Mouse (Mus musculus): ENCODE data around the gene Sgk2.

Gene Sgk2

DNA sequence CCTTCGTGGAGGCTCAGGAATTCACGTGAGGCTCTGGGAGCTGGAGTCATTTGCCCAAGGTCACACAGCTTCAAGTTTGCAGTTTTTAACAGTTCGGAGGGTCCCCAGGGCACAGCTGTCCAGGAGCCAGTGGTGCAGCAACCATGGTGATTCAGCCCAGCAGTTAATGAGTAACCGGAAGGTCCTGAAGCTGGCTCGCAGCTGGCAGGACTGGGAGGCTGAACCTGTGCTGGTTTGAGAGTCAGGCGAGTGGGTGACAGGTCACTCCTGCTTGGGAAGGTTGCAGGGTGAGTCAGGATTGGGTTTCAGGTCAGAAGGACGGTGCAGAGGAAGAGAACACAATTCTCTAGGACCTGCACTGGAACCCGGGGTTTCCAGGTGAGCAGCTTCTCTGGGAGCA lies at the start of gene Sgk2:
Gene Sgk2, plus strand, starts transcription at position 113 of the 400 bp plus-strand sequence.
- DNase-seq (ENCODE audit: low spot score) = no peak

DNA sequence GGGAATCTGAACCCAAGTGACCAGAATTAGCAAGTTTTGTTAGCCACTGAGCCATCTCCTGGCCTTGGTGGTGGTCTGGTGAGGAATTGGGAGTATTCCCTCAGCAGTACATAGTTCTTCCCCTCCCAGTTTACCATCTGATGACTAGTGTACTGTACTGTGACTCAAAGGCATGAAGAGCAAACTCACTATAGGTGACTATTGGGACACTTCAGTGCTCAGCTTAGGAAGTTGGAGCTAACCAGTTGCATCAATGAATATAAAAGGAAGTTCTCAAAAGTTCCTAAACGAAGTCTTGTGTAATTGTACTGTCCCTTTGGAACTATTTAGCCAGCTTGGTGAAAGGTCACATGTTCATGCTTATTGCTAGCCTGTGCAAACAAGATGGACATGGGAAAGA lies 47.6 kb upstream of the Sgk2 start:
- no peak for DNase-seq (ENCODE audit: low spot score)

DNA sequence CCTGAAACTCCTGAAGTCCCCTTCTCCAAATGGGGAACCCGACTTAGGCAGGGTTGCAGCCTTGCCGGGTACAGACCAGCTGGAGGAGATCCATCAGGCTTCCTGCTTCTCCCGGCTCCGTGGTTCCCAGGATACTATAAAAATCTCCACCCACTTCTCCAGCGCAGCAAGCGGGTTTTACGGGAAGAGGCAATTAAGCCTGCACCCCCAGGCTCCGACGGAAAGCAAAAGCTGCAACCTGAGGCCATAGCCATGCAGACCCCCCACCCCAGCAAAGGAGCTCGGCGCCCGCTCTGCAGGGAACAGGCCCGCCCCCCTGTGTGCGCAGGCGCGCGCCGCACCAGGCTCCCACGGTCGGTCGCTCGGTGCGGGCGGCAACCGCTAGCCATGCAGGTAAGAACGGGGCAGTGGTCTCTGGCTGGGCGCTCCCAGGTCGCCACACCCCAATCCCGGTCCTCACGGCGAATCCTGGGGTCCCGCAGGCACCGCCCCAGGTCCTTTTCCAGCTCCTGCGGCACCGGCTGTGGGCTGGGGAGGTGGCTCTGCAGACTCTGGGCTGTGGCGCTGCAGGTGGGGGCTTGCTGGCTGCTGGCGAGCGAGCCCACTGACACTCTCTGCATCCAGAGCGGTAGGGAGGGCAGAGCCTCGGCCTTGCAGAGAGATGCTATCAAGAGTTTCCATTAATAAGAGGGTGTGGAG lies 43.8 kb upstream of the Sgk2 start, which contains the start of gene L3mbtl1:
Gene L3mbtl1, plus strand, starts transcription at position 325 of the 699 bp plus-strand sequence.
- DNase-seq (ENCODE audit: low spot score) = no peak

DNA sequence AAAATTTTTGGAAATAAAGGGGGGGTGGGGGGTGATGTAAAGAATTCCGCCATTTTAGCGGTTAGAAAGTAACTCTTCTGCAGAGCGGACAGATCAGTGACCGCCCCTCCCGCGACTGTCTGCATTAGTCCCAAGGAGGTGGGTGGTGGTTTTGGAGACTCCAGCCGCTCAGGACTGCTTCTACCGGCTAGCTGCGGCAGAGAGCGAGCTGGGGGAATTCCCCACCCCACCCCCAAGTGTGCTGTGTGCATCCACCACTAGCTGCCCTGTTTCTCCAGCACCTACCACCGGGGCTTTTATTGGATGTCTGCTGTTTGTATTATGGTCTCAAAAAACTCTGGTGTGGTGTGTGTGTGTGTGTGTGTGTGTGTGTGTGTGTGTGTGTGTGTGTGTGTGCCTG lies 43.2 kb upstream of the Sgk2 start:
- no peak for DNase-seq (ENCODE audit: low spot score)

DNA sequence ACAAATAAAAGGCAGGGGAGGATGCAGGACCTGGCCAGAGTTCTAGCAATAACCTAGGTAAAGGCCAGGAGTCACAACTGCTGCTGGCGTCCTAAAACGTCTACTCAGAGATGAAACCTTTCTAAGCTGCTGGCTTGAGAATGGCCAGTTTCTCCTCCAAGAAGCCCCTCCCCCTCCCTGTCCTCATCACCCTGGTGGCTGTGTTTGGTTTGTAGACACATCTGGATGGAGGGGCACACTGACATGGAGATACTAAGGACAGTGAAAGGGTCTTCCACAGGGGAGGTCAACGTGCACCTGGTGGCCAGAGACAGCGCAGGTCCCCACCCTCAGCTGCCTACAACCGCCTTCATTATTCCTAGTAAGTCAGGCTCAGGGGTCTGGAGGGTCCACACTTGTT lies 40.2 kb upstream of the Sgk2 start:
- no peak for DNase-seq (ENCODE audit: low spot score)

DNA sequence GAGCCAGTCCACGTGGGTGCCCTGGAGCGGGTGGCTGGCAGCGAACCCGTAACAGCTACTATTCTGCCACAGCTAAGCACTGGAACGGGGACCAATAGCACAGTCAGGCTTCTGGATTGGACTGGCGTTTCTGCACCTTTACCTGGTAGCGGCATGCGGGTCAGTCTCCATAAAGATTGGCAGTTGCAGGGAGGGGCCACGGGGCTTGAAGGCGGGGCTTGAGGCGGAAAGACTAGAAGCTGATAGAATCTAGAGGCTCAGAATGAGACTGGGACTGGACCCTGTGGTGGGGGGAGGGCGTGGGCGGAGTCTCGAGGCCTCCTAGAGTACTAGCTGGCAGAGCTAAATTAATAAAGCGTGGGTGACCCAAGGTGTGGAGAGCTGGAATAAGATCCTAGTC lies 39.4 kb upstream of the Sgk2 start:
- no peak for DNase-seq (ENCODE audit: low spot score)

DNA sequence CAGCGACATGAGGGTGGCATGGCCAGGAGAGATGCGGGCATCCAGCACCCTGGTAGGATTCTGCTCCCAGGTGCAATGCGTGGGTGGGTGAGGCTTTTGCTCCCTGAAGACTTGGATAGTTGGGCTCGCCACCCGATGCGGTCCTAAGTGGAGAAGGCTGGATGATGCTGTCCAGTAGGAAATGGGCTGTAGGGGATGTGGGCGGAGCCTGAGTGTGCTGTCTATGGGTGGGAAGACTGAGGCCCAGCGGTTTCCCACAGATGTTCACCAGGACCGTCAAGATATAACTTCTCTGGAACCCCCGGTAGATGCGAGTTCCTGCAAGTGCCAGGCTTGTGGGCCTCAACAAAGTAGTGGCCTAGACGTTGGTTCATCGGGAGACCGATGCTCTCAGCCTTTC lies 38.9 kb upstream of the Sgk2 start:
- DNase-seq (ENCODE audit: low spot score) = no peak

DNA sequence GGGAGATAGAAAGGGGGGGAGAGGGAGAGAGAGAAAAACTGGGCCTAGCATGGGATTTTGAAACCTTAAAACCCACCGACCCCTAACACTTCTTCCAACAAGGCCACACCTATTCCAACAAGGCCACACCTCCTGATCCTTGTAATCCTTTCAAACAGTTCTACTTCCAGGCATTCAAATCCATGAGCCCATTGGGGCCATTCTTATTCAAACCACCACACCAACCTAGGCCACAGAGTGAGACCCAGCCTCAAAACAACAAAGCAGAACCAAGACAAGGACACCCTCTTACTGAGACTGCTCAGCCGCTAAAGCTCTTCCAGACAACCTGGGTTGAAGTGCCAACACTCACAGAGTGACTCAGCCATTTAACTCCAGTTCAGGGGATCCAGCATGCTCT lies 36.4 kb upstream of the Sgk2 start:
- no peak for DNase-seq (ENCODE audit: low spot score)

DNA sequence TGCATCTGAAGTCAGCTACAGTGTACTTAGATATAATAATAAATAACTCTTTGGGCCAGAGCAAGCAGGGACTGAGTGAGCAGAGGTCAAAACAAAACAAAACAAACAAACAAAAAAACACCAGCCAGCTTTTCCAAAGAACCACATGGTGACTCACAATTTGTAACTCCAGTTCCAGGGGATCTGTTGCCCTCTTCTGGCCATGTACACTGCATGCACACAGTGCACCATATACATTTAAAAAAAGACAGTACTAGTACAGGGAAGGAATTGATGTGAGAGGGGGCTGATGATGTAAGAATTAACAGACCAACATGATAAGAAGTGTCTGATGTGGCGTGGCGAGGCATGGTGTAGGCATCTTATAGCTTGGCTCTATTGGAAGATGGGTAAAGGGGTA lies 30.3 kb upstream of the Sgk2 start:
- DNase-seq (ENCODE audit: low spot score) = no peak

DNA sequence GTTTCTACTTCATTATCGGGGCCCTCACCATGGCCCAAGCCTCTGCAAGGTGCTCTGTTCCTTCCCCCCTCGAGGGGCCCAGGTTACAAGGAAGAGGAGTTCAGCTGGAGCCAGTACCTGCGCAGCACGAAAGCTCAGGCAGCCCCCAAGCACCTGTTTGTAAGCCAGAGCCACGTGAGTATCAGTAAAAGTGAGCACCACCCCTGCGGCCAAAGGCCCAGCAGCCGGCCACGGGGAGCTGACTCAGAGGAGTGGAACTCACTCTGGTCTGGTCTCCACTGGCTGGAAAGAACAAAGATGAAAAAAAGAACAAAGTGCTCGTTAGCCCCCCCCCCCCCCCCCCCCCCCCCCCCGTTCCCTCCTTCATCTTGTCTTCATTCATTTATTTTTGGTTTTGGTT lies 25.8 kb upstream of the Sgk2 start:
- no peak for DNase-seq (ENCODE audit: low spot score)

DNA sequence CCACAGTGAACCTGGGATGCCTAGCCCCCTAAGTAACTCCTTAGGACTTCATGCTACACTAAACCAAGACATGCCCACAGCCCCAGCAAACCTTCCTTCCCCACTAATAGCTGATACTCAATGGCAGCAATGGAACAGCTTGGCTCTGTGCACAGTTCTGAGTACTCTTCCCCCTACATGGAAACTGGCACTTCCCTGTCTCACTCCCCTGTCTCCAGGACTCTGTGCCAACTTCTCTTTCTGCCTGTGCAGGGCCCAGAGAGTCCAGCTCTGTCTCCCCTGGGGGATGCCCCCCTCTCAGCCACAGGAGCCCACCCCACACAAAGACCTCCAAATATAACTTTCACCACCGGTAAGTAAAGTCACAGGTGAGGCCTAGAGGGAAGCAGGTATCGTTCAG lies 20.4 kb upstream of the Sgk2 start:
- DNase-seq (ENCODE audit: low spot score) = no peak

DNA sequence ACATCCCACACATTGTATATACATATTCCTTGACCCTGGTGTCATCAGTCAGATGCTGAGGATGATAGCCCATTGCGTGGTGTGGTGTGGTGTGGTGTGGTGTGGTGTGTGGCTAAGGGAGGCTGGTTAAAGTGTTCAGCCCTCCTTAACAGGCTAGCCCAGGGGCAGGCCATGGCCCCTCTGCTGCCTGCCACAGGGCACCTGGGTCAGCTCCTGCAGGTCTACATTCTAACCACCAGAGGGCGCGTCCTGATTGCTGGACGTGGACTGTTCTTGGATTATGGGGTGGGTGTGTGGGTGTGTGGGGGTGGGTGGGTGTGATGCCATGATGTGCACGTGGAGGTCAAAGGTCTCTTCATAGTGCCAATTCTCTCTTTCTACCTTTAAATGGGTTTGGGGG lies 18.8 kb upstream of the Sgk2 start:
- no peak for DNase-seq (ENCODE audit: low spot score)

DNA sequence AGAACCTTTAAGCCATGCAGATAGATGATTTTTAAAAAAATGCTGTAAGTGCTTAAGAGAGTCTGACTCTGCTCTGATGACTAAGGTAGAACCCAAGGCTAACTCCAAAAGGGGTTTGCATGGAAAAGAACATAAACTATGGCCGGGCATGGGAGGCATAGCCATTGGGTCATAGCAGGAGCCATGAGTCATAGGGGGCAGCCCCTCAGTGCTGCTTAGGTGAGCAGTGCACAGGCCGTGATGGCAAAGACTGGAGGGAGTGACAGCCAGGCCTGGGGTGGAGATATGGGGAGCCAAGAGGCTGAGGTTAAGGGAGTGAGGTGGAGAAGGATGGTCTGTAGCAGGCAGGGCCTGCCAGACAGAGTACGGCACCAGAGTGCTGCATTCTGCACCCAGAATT lies 18.0 kb upstream of the Sgk2 start:
- no peak for DNase-seq (ENCODE audit: low spot score)

DNA sequence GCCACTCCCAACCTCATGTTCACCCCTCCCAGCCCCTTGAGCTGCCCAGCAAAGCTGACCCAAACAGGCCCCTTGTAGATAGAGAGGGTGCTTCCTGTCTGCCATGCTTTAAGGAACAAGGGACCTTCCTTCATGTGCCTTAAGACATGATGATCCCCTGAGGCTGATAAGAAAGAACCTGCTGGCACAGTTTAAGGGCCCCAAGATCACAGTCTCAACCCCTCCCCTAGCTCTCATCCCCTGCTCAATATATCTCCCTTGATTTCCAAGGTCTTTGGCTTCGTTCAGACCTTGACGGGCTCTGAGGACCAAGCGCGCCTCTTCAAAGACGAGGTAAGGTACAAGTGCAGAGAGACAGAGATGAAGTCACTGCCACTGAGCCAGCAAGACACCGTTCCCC lies 16.2 kb upstream of the Sgk2 start:
- DNase-seq (ENCODE audit: low spot score) = no peak

DNA sequence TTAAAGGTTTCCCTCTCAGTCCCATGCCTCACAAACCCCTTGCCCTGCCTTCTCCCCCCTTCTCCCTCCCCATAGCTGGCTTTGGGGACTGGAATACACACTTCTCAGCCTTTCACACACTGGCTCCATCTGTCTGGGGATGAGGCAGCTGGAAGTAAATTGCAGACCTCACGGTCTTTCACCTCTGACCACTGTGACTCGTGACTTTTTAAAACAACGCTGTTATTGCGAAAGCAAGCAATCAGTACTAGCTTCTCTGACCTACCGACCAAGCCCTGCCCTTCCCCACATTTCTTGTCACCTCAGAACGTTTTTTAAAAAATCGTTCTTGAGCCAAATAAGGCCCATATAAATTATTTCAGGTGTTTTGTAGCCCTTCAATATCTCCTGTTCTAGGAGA lies 14.4 kb upstream of the Sgk2 start:
- no peak for DNase-seq (ENCODE audit: low spot score)

DNA sequence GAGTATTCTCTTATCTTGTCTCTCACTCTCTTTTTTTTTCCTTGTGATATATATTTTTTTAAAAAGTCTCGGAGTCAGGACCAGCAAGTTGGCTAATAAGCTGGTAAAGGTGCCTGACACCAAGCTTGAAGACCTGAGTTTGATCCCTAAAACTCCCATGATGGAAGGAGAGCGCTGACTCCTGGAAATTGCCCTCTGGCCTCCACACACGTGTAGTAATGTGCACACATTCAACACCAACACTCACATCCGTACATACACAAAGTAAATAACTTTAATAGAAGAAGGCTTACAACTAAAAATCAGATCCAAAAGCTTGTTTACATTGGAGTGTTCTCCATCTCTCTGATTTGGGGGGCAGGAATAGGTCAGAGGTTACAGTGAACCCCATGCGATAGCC lies 13.9 kb upstream of the Sgk2 start:
- DNase-seq (ENCODE audit: low spot score) = no peak

DNA sequence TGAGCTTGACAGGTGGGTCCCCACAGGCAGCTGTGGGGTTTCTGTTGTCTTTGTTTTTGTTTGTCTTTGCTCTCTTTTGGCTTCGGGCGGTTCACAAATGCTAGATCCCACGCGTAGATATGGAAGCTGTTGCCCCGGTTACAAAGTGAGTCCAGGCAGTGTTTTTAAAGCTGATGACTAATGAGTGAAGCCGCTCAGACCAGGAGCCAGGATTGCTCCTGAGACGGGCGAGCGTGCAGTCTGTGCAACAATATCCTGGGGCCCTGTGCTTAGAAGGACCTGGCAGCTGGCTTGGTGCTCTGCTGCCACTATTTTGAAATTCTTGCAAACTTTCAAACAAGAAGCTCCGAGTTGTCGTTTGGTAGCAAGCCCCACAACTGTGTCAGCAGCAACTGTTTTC lies 13.5 kb upstream of the Sgk2 start:
- DNase-seq (ENCODE audit: low spot score) = no peak

DNA sequence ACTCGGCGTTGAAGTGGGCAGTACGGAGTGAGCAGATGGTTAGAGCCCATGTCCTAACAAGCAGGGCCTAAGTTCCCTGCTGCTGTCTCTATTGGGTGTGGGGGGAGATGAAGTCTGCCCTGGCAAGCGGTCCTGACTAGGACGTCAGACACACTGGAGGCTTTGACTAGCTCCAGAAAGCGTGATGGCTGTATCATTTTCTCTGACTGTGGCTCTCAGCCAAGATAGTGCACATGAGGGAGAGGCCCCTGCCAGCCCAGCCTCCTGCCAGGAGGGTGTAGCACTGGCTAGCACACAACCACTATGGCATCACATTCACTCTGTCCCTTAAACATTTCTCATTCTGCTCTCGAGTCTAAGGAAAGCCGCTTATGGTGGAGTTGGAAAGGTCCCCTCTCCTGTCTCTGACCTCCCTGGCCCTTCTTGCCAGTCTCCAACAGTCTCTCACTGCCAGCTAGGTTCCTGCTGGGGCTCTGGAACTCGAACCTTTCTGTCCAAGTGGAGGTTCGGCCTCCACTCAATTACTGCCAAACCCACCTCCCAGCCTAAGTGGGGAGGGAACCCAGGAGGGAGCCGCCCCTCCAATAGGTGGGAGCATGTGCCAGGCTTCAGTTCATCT lies 11.9 kb upstream of the Sgk2 start:
- no peak for DNase-seq (ENCODE audit: low spot score)

DNA sequence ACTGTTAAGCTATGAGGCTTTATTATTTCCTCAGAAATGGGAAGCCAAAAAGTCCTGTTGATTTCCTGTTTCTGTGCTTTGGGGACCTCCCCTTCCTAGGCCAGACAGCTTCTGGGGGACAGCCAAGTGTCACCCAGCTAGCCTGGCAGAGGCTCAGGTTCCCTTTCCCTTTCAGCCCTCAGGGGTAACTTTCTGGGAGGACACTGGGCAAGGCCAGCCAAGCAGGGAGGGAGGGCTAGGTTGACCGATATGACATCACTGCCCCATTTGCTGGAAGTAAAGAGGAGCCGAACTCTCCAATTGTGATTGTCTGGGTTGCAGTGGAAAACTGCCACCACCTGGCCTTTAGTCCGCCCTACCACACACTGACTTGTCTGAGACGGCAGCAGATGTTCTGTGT lies 11.1 kb upstream of the Sgk2 start:
- DNase-seq (ENCODE audit: low spot score) = no peak

DNA sequence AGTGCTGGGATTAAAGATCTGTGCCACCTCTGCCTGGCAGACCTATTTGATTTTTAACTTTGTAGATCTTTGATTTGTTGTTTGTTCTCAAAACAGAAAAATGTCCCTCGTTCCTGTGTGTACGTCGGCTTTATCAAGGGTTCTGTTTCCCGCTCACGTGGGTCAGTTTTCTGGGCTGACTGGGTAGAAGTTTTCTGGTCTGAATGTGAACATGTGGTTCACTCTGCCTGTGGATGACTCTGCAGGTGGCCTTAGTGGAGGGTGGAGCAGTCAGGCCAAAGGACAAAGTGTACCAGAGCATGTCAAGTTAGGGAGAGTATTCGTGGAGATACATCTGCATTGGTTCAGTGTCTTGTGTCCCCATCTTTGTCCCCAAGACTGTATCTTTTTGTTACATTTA lies 2.7 kb upstream of the Sgk2 start:
- no peak for DNase-seq (ENCODE audit: low spot score)

DNA sequence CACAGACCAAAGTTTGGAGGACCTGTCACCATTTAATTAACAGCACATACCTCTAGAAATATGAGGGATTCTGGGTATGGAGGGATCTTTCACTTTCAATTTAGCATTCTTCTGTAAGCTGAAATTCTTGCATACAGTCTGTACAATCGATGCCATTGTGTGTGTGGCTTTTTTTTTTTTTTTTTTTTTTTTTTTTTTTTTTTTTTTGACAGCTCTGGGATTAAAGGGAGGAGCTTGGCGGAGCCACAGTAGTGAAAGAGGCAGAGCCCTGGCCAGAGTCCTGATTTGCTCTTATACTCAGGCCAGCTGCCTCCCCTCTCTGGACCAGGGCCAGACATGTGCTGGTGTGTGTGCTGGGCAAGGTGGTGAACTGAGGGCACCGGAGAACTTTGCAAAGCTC lies 1.2 kb upstream of the Sgk2 start:
- no peak for DNase-seq (ENCODE audit: low spot score)

DNA sequence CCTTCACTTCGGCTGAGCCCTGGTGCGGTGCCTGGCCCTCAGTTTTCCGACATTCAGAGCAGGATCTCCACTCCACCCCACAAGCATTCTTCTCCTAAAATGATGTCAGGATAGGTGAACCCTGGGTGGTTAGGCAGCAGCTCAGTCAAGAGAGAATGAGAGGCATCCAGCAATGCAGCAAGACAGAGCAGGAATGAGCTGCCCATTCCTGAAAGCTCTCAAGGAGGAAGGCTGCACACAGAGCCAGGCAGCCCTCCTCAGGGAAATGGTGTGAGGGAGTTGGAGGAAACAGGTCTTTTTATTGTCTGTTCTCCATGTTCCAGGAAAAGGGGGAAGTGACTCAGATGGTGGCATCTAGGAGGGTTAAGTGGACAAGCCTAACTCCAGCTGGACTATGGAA lies 366 bp upstream of the Sgk2 start:
- DNase-seq (ENCODE audit: low spot score) = no peak

DNA sequence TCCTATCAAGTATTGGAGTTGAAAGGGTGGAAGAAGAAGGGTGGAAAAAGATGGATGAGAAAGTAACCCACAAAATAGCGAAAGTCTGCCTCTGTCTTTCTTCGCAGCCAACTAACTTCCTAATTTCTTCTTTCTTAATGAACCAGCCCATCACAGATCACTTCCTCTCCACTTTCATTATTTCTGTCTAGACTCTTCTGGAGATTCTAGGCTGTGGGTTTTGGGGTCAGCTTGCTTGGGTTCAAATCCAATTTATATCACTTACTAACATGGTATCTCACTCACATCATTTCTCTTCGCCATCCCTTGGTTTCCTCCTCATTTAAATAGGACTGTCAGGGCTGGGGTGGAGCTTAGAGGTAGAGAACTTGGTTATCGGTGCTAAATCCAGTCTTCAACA lies 1.1 kb downstream of the Sgk2 start:
- DNase-seq (ENCODE audit: low spot score) = no peak

DNA sequence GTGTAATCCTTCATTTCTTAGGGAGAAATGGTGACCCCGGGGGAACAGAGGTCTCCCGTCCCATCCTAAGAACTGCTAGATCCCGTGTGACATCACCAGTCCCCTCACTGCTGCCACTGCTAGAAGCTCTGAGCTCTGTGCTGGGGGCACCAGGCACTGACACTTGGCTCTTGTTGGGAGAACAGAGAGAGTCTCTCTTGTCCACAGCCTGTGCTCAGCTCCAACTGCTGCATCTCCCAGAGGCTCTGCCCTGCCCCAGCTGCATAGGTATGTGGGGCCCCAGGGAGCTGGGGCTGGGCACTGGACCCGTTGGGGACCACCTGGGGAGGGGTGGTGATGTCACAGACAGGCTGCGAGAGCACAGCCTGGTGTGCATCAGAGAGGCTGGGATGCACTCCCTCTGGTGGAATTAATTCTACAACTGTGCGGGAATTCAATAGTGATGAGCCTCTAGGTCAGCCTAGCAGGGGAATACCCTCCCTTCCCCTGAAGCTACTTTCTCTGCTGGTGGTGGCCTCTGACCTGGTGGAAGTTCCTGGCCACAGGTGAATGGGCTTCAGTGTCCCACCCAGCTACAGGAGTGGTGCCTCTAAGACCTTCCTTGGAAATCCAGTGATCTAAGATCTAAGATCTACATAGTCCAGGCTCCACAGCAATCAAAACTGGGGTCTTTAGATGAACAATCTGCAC lies 4.4 kb downstream of the Sgk2 start:
- DNase-seq (ENCODE audit: low spot score) = no peak
